Mouse (Mus musculus) liver, embryonic 15.5 days (tissue): Measurements from ENCODE around the gene Fer. TPM values are rescaled to one million over a fixed set of nuclear protein-coding genes. Genes with fewer than 3 reads are reported as not detected.

Source experiments
- ATAC-seq: fragments of 200-750 bp; cut with Nextera tagmentation; 2 replicates; pipeline ENCODE4 v1.8.0; 2017; ENCODE audit warnings: moderate number of reproducible peaks, mild to moderate bottlenecking, moderate library complexity; ENCODE audit not compliant: insufficient read depth
- H3K27ac ChIP-seq: fragments of 300-500 bp; sonication (generic); replicated peaks from 2 replicates; pipeline ENCODE4 v1.5.1; 2015; ENCODE audit warnings: mild to moderate bottlenecking, inconsistent platforms
- H3K27me3 ChIP-seq: fragments of 300-500 bp; sonication (generic); 2 replicates; pipeline ENCODE4 v1.6.1; 2015; ENCODE audit warnings: mild to moderate bottlenecking, inconsistent platforms
- H3K36me3 ChIP-seq: fragments of 300-500 bp; sonication (generic); replicated peaks from 2 replicates; pipeline ENCODE4 v1.6.1; 2015; ENCODE audit warnings: moderate library complexity, mild to moderate bottlenecking, inconsistent platforms
- H3K4me1 ChIP-seq: fragments of 300-500 bp; sonication (generic); replicated peaks from 2 replicates; pipeline ENCODE4 v1.6.1; 2015; ENCODE audit warnings: inconsistent platforms
- H3K4me2 ChIP-seq: fragments of 300-500 bp; sonication (generic); 2 replicates; pipeline ENCODE4 v1.6.1; 2015; ENCODE audit warnings: moderate library complexity, mild to moderate bottlenecking, inconsistent platforms
- H3K4me3 ChIP-seq: fragments of 300-500 bp; sonication (generic); replicated peaks from 2 replicates; pipeline ENCODE4 v1.5.1; 2015; ENCODE audit warnings: mild to moderate bottlenecking, inconsistent platforms
- H3K9ac ChIP-seq: fragments of 300-500 bp; sonication (generic); 2 replicates; pipeline ENCODE4 v1.6.1; 2015; ENCODE audit warnings: moderate library complexity, mild to moderate bottlenecking, inconsistent platforms
- H3K9me3 ChIP-seq: fragments of 300-500 bp; sonication (generic); replicated peaks from 2 replicates; pipeline ENCODE4 v1.6.1; 2016; ENCODE audit warnings: inconsistent platforms
- WGBS: fragments of 180-500 bp; shearing (Covaris S2); methylation state at CpG from one replicate; pipeline ENCODE4 v1.1.7; 2015; ENCODE audit warnings: mixed read lengths; ENCODE audit not compliant: insufficient replicate concordance; 5-methylcytosine and 5-hydroxymethylcytosine counted together
- polyA plus RNA-seq: library from polyadenylated mRNA; unstranded; fragments of >200 nt; fragmentation: Nextera tagmentation; extraction: Ambion mirVana; gene quantifications from 2 replicates; pipeline ENCODE4 v1.2.1, GENCODE M21; 2015

Gene Fer
- polyA plus RNA-seq, 1 experiment from 2014 or later = 8.0 TPM

DNA sequence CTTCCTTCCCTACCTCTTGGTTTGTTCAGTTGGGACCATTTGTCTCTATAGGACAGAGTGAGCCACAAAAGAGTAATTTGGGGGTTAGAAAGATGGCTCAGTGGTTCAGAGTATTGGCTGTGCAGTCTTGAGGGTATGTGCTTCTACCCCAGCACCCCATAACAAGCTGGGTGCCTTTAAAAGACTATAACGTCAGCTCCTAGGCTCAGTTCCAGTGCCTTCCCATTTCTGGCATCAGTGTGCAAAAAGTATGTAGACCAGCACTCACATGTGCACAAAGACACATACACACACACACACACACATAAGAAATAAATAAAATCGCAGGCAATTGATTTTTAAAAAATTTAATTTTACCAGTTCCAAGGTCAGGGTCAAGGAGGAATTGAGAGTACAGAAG is 222.6 kb downstream of the Fer start:
- ATAC-seq = no peak
- Histone ChIP-seq H3K4me3 (no peak overlapping the region), H3K36me3 (no peaks in the 10 kb centered on the region), H3K27me3 (no peaks in the 10 kb centered on the region), H3K4me1 (no peaks in the 10 kb centered on the region), H3K9ac (no peak overlapping the region), H3K9me3 (no peaks in the 10 kb centered on the region), H3K27ac (no peak overlapping the region), H3K4me2 (no peak overlapping the region)
- WGBS = 60% methylated on average over 2 of the region's 2 CpGs

DNA sequence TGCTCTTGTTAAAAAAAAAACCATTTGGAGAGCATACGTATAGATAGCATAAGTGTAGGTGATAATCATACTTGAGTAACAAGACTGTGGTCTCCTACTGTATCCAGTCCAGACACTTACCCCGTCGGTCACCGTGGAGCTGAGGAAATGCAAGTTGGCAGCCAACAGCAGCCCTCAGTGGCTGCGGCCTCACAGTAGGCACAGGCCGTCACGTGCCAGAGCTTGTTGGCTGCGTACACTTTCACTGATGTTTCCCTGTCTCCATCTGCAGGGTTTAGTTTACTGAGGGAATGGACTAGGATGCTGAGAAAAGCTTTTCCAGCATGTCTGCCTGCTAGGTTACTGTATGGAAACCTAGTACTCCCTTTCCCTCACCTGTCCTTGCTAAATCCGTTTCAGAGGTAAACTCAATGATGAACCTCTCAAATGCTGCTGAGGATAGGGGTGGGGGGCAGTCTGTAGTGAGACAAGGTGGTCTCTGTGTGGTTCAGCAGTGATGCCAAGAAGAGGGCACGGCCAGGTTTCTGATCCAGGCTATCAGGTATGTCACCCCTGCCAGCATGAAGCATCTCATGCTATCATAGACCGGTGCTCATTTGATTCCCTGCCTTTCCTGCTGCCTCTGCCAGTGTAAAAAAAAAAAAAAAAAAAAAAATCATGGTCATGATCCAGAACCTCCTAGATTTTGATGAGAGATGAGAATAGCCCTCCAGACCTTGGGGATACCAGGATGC is 224.2 kb downstream of the Fer start:
- Histone ChIP-seq H3K27ac (no peak overlapping the region), H3K9me3 (no peaks in the 10 kb centered on the region), H3K4me2 (no peak overlapping the region), H3K36me3 (no peaks in the 10 kb centered on the region), H3K4me3 (no peak overlapping the region), H3K4me1 (no peaks in the 10 kb centered on the region), H3K9ac (no peak overlapping the region), H3K27me3 (no peaks in the 10 kb centered on the region)
- WGBS = 74% methylated on average over 11 of the region's 11 CpGs
- ATAC-seq = no peak

DNA sequence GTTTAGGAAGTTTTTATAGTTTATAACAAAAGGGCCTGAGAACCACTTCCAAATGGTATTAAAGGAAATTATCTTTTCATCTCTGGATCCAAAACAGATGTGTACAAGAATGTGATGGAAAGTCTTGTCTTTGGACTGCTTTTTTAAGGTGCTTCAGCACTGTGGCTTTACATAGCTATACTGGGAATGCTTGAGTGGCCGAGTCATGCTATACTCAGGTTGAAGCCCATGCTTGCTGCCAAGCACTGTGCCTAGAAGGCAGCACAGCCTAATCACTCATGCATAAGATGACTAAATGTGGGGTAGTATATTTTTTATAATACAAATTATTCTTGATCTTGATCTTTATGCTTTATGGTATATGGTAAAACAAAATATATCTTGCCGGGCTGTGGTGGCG is 225.0 kb downstream of the Fer start:
- Histone ChIP-seq H3K4me3 (no peak overlapping the region), H3K27ac (no peak overlapping the region), H3K4me2 (no peak overlapping the region), H3K9ac (no peak overlapping the region), H3K36me3 (no peaks in the 10 kb centered on the region), H3K4me1 (no peaks in the 10 kb centered on the region), H3K9me3 (no peaks in the 10 kb centered on the region), H3K27me3 (no peaks in the 10 kb centered on the region)
- ATAC-seq = no peak
- WGBS = 77% methylated on average over 3 of the region's 3 CpGs

DNA sequence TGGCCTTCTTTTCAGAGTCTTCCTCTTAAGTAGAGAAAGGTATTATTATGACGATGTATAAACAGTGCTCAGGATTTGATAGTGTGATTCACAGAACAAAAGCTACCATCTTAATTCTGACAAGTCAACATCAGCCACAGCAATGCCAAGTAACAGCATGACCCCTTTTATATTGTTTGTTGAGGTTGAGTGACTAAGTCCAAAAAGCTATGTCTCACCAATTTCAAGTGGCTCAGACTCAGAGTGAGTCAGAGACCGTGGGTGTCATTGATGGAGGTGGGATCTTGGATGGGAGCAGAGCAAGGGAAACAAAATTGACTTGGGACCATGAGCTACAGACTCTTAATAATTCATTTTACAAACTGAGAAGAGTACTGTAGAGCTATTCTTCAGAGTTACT is 230.9 kb downstream of the Fer start:
- WGBS = 68% methylated on average over 2 of the region's 2 CpGs
- H3K27ac ChIP-seq = no peak overlapping the region
- H3K9ac ChIP-seq = no peak overlapping the region
- H3K9me3 ChIP-seq = no peaks in the 10 kb centered on the region
- no peak for ATAC-seq
- no peak overlapping the region for H3K4me3 ChIP-seq
- no peaks in the 10 kb centered on the region for H3K27me3 ChIP-seq
- H3K36me3 ChIP-seq = no peaks in the 10 kb centered on the region
- H3K4me1 ChIP-seq = no peaks in the 10 kb centered on the region
- H3K4me2 ChIP-seq = no peak overlapping the region

DNA sequence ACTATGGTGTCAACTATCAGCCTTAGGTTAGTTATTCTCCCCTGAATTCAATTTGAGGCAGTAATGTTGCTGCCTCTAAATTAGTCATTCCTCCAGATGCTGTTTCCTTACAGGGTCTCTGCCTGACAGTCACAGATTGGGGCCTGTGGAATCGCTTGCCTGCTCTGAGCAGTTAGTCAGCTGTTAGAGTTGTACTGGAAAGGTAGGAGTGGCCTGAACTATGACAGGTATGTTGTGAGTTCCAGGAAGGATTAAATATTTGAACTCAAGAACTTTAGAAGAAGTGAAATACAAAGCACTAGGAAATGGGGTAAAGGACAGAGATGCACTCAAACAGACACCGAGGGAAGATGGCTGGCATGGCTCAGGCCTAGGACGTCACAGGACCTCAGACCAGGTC is 233.9 kb downstream of the Fer start:
- Histone ChIP-seq H3K27ac (no peak overlapping the region), H3K9ac (no peak overlapping the region), H3K36me3 (no peaks in the 10 kb centered on the region), H3K27me3 (no peaks in the 10 kb centered on the region), H3K9me3 (no peaks in the 10 kb centered on the region), H3K4me2 (no peak overlapping the region), H3K4me3 (no peak overlapping the region), H3K4me1 (no peaks in the 10 kb centered on the region)
- no peak for ATAC-seq
- 75% methylated on average over 3 of the region's 3 CpGs for WGBS

DNA sequence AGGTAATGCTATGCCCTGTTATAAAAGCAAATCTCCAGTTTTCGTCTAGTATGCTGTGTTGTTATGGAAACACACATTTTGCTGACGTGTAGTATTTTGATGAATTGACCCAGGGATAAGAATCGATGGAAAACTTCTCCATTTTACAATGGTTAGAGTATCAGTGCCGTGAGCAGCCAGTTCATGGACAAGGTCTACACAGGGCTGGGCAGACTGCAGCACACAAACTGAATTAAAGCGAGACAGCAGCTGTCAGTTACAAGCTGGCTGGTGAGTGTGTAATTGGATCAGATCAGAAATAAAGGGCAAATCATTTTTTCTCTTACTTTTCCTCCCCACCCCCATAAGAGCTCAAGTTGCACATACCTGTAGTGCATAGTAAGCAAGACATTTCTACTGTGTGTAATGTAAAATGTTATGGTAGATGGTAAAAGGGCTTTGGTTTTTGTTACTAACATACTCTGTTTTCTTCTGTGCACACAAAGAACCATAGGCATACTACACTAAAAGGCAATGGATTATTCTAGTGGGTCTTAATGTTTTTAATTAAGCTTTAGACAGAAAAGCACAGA is 235.0 kb downstream of the Fer start:
- Histone ChIP-seq H3K9ac (no peak overlapping the region), H3K9me3 (no peaks in the 10 kb centered on the region), H3K4me3 (no peak overlapping the region), H3K36me3 (no peaks in the 10 kb centered on the region), H3K4me2 (no peak overlapping the region), H3K4me1 (no peaks in the 10 kb centered on the region), H3K27me3 (no peaks in the 10 kb centered on the region), H3K27ac (no peak overlapping the region)
- WGBS = 62% methylated on average over 5 of the region's 5 CpGs
- no peak for ATAC-seq

DNA sequence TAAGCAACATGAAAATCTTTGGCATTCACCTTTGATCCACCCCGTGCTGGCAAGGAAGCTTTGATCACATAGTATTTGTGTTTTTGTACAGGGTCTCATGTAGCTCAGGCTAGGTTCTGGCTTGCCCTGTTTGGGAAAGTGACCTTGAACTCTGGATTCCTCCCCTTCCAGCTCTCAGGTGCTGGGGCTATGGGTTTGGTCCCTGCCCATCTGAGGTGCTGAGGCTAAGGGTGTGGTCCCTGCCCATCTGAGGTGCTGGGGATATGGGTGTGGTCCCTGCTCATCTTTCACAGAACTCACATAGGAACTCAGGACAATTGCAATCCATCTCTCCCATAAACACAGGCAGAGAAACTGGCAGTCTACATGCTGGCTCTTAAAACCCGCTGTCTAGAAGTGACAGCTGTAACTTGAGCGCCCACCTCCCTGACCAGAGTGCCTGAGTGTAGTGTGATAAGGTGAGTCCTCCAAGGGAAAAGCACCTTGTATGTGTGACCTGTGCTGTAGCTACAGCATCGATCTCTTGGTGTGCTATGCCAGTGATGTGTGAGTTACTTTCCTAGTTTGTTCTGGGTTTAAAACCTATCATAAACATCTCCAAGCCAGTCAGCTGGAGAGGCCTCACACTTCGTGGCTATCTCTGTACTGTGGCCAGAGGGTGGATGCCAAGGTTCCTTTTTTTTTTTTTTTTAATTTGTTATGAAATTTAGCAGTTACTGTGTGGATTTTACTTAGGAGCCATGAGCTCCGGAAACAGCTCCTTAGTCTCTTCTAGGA is 236.7 kb downstream of the Fer start:
- no peak overlapping the region for H3K27ac ChIP-seq
- WGBS = 50% methylated on average over 6 of the region's 6 CpGs
- H3K36me3 ChIP-seq = no peaks in the 10 kb centered on the region
- H3K4me2 ChIP-seq = no peak overlapping the region
- no peaks in the 10 kb centered on the region for H3K27me3 ChIP-seq
- H3K9me3 ChIP-seq = no peaks in the 10 kb centered on the region
- no peak for ATAC-seq
- H3K9ac ChIP-seq = no peak overlapping the region
- H3K4me1 ChIP-seq = no peaks in the 10 kb centered on the region
- no peak overlapping the region for H3K4me3 ChIP-seq

DNA sequence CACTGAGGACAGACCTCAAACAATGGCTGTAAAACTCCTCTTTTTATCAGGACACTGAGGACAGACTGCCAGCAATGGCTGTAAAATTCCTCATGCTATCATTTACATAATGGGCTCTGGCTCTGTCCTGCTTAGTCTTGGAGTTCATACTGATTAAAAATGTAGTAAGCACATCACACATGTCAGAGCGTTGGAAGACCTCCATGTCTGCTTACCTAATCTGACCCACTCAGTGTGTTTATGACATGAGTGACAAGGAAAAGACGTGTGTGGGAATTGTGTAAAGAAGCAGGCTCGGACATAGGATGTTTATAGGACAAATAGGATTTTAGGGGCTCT is 237.3 kb downstream of the Fer start:
- ATAC-seq = no peak
- Histone ChIP-seq H3K27me3 (no peaks in the 10 kb centered on the region), H3K4me3 (no peak overlapping the region), H3K4me1 (no peaks in the 10 kb centered on the region), H3K4me2 (no peak overlapping the region), H3K36me3 (no peaks in the 10 kb centered on the region), H3K9ac (no peak overlapping the region), H3K9me3 (no peaks in the 10 kb centered on the region), H3K27ac (no peak overlapping the region)
- WGBS = 56% methylated on average over 3 of the region's 3 CpGs

DNA sequence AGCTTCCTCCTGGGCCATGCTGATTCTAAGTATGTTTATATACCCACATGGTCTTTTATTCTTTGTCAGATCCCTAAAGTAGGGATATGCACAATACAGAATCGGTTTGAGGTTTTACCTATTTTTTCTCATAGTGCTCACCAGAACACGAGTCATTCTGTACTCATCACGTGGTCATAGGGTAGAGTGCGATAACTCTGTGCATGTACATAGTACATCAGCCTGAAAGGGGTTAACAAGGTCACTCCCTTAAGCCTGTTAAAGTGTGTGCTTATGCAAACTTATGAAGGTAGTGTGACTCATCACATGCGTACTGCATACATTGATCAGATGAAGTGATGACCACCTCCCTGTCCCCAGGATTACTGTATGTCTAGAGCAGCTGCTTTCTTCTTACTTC is 245.9 kb downstream of the Fer start:
- no peaks in the 10 kb centered on the region for H3K4me1 ChIP-seq
- no peak overlapping the region for H3K9ac ChIP-seq
- no peak overlapping the region for H3K4me2 ChIP-seq
- H3K36me3 ChIP-seq = no peaks in the 10 kb centered on the region
- no peak overlapping the region for H3K4me3 ChIP-seq
- no peaks in the 10 kb centered on the region for H3K27me3 ChIP-seq
- no peak for ATAC-seq
- H3K27ac ChIP-seq = no peak overlapping the region
- H3K9me3 ChIP-seq = no peaks in the 10 kb centered on the region
- WGBS = 70% methylated on average over 5 of the region's 5 CpGs

DNA sequence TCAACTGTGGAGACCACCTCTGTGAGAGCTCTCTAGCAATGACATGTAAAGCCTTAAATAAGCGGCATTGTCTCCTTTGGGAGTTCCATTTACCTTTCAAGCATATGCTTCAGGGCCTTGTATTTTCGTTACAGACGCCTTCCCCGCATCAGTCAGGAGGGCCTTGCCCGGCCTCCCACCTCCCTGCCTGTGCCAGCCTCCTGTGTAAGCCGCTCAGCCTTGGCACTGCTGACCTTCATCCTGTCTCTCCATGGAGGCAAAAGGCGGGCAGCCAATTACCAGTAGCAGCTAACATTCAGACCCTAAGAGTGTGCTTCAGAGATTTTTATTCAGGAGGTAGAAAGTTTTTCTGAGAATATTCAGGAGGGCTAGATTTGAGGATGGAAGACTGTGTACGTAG is 247.0 kb downstream of the Fer start:
- Histone ChIP-seq H3K27me3 (no peaks in the 10 kb centered on the region), H3K36me3 (no peaks in the 10 kb centered on the region), H3K9me3 (no peaks in the 10 kb centered on the region), H3K9ac (no peak overlapping the region), H3K27ac (no peak overlapping the region), H3K4me1 (no peaks in the 10 kb centered on the region), H3K4me3 (no peak overlapping the region), H3K4me2 (no peak overlapping the region)
- WGBS = 78% methylated on average over 8 of the region's 8 CpGs
- no peak for ATAC-seq

DNA sequence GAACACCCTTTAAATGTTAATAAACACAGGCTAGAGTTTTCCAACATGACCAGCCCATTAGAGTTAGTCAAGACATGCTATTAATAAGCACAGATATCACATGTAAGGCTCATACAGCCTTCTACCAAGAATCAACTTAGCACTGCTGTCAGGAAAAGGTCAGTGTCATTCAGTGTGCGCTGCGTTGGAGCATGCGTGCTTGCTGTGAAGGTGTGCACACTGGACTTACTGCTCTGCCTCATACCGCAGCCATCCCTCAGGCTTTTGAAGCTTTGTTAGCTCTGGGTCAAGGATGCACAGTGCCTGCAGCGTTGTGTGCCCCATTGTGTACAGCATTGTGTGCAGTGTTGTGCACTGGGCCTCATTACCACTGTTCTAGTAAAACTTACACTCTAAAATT is 250.8 kb downstream of the Fer start:
- Histone ChIP-seq H3K4me2 (no peak overlapping the region), H3K4me1 (no peaks in the 10 kb centered on the region), H3K4me3 (no peak overlapping the region), H3K9me3 (no peaks in the 10 kb centered on the region), H3K27me3 (no peaks in the 10 kb centered on the region), H3K36me3 (no peaks in the 10 kb centered on the region), H3K9ac (no peak overlapping the region), H3K27ac (no peak overlapping the region)
- ATAC-seq = no peak
- 80% methylated on average over 5 of the region's 5 CpGs for WGBS
